Mouse (Mus musculus) layer of hippocampus, adult 2 months (tissue): ENCODE measurements around the gene Gm10491. TPM values are rescaled to one million over a fixed set of nuclear protein-coding genes. Genes with fewer than 3 reads are reported as not detected.

Source experiments
- DNase-seq, 2 experiments: peaks; one replicate each; pipeline ENCODE4 v3.0.0; 2022; ENCODE audit warnings: low spot score in 2 of 2
- H3K27ac ChIP-seq: fragments of 200-600 bp; 2 replicates; pipeline ENCODE4 v1.8.1; 2022
- H3K4me3 ChIP-seq: fragments of 200-600 bp; 2 replicates; pipeline ENCODE4 v1.8.1; 2022; ENCODE audit warnings: mild to moderate bottlenecking
- CTCF ChIP-seq: fragments of 200-600 bp; conservative IDR thresholded peaks from 2 replicates; pipeline ENCODE4 v1.8.1; 2022; ENCODE audit warnings: antibody characterized with exemption, mild to moderate bottlenecking, moderate library complexity
- long read RNA-seq, 2 experiments: library from polyadenylated mRNA; stranded (forward); transcript quantifications; one replicate each; pipeline ENCODE4 v2.0.0; 2021; ENCODE audit warnings: borderline mapping rate in 2 of 2
- total RNA-seq, 2 experiments: library from RNA; stranded (reverse); gene quantifications; 2 replicates each; pipeline ENCODE4 v1.2.3; 2021

Gm10491 gene
- not detected for total RNA-seq
- long read RNA-seq, experiment 1: 0 reads
- long read RNA-seq, experiment 2: 0 reads

DNA sequence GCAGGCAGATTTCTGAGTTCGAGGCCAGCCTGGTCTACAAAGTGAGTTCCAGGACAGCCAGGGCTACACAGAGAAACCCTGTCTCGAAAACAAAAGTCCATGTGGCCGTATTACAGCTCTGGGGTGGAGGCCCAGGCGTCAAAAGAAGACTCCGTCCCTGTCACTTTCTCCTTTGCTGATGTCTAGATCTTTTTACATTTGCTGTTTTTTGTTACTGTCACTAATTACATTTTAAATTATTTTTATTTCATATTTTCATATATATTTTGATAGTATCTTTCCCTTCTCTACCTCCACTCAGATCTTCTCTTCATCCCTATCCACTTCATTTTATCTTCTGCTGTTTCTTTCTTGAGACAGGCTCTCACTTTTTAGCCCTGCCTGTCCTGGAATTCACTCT is at the start of gene Gm10491:
Gene Gm10491 (minus strand): TSS at position 101 of the 400 bp plus-strand sequence.
- TF ChIP-seq CTCF: no peak
- Histone ChIP-seq H3K27ac (no peak within 1 kb of the TSS), H3K4me3 (no peak within 1 kb of the TSS)
- DNase-seq: no peak

- Histone ChIP-seq H3K27ac (no peak overlapping the region), H3K4me3 (no peak overlapping the region)
- DNase-seq: no peak
- no peak for TF ChIP-seq CTCF
These were observed 42.5 kb upstream of the Gm10491 start for GRCm38 (mm10) chrX:7950091-7950490.

GRCm38 (mm10) chrX:7947900-7948492 is 40.4 kb upstream of the Gm10491 start:
- peak overlapping the region; percentile 51 for H3K4me3 ChIP-seq
- peak overlapping the region; percentile 85 for H3K27ac ChIP-seq
- no peak for TF ChIP-seq CTCF
- peak; percentile 90 to 96 for DNase-seq

GRCm38 (mm10) chrX:7947108-7947899 is 39.7 kb upstream of the Gm10491 start, which contains the start of gene Hdac6:
Gene Hdac6, minus strand, starts transcription at chrX:7947889.
- no peak for DNase-seq
- H3K27ac ChIP-seq: peak within 1 kb of the TSS; percentile 85
- TF ChIP-seq CTCF: no peak
- peak within 1 kb of the TSS; percentile 62 for H3K4me3 ChIP-seq

DNA sequence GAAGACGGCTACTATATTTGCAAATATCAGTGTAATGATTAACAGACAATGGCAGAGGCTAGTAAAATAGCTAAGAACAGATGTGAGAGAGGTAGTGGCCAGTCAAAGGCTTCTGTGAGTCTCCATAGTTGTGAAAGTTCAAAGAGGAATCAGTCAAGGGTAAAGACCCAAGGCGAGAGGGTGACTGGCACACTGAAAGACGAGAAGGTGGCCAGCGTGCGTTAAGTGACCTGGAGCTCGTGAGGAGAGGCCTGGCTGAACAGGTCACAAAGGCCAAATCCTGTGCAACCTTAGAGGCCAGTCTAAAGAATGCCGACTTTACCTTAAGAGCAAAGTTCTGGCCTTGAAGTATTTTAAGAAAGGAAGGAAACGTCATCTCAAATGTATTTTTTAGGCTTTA is 38.0 kb upstream of the Gm10491 start:
- DNase-seq: no peak
- Histone ChIP-seq H3K4me3 (no peak overlapping the region), H3K27ac (no peak overlapping the region)
- no peak for TF ChIP-seq CTCF

DNA sequence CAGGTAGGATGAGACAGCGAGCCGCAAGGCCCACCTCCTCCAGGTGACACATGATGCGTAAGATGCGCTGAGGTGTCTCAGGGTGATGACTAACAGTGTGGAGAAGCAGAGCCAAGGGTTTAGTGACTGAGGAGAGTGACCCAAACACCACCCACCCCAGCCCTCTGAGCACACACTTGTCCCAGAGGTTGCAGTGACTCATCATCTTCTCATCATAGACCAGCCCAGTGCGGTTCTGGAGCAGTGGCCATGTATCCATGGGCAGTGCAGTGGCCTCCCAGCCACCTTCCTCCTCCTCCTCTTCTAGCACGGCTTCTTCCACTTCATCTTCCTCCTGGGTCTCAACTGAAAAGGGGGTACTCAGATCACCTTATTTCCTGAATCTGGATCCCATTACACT is 30.0 kb upstream of the Gm10491 start:
- no peak for TF ChIP-seq CTCF
- no peak overlapping the region for H3K4me3 ChIP-seq
- no peak overlapping the region for H3K27ac ChIP-seq
- DNase-seq: no peak

DNA sequence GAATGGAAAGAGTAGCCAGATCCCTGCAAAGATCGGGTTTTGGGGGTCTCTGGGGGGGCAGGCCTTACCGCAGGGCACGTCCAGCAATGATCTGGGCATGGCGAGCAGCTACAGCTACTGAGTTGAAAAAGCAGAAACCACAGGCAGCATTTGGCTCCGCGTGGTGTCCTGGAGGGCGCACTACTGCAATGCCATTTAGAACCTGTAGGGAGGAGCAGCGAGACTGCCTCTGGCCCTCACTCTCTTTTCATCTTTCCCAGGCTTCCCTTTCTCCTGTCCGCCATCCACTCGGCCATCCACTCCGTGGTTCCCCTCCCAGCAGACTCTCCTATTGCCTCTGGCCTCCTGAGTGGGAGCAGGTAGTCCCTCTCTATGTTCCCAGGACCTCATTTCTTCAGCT is 29.2 kb upstream of the Gm10491 start:
- DNase-seq: no peak
- Histone ChIP-seq H3K27ac (no peak overlapping the region), H3K4me3 (no peak overlapping the region)
- TF ChIP-seq CTCF: peak; percentile 52

GRCm38 (mm10) chrX:7928270-7928790 is 20.7 kb upstream of the Gm10491 start, which contains the start of gene Eras:
Gene Eras, minus strand, starts transcription at chrX:7928607.
- Histone ChIP-seq H3K4me3 (no peak within 1 kb of the TSS), H3K27ac (no peak within 1 kb of the TSS)
- DNase-seq: no peak
- no peak for TF ChIP-seq CTCF

- Histone ChIP-seq H3K27ac (no peak overlapping the region), H3K4me3 (no peak overlapping the region)
These were observed 19.5 kb upstream of the Gm10491 start for GRCm38 (mm10) chrX:7927116-7927515.

GRCm38 (mm10) chrX:7926266-7926665 is 18.6 kb upstream of the Gm10491 start:
- no peak for TF ChIP-seq CTCF
- no peak overlapping the region for H3K27ac ChIP-seq
- no peak for DNase-seq
- H3K4me3 ChIP-seq: no peak overlapping the region

More at GRCm38 (mm10) chrX:7927116-7927515, 19.5 kb upstream of the Gm10491 start:
- no peak for DNase-seq
- no peak for TF ChIP-seq CTCF

GRCm38 (mm10) chrX:7922032-7922431 is 14.4 kb upstream of the Gm10491 start:
- H3K27ac ChIP-seq: peak overlapping the region; percentile 39; the same call in 1 of the 2 replicates

GRCm38 (mm10) chrX:7919601-7920383 is 12.2 kb upstream of the Gm10491 start, which contains the start of gene Pcsk1n:
Gene Pcsk1n, plus strand, starts transcription at chrX:7919822.
- peak within 1 kb of the TSS; percentile 87 for H3K27ac ChIP-seq
- peak within 1 kb of the TSS; percentile 60 for H3K4me3 ChIP-seq
- peak; percentile 37 to 50 for DNase-seq
- TF ChIP-seq CTCF: no peak

More at GRCm38 (mm10) chrX:7922032-7922431, 14.4 kb upstream of the Gm10491 start:
- DNase-seq: no peak
- TF ChIP-seq CTCF: no peak
- peak overlapping the region; percentile 60 for H3K4me3 ChIP-seq
